Mouse (Mus musculus) MEL (cell line): ENCODE measurements at regions not wholly inside any gene's neighbourhood (a gene's known extent, or its start where the extent isn't known, plus 50 kb on each side); places are given as distances from the start of the nearest gene placed in this dataset.

ENCODE experiments used
- DNase-seq: peaks from one replicate; pipeline ENCODE4 v3.0.0; 2011; ENCODE audit warnings: low read depth, low spot score
- H3K27ac ChIP-seq: 2 replicates; pipeline ENCODE4 v1.5.1; 2012; ENCODE audit warnings: low read depth, mild to moderate bottlenecking, control low read depth, low read length, moderate library complexity; ENCODE audit not compliant: control insufficient read depth
- H3K27me3 ChIP-seq, 2 experiments: fragments of 150-350 bp in 1 of 2; sonication (generic) in 1 of 2; 2 replicates each; pipeline ENCODE4 v1.6.1; 2012; ENCODE audit warnings: low read length in 2 of 2, mild to moderate bottlenecking in 2 of 2, improper control_type of control experiment in 1 of 2, moderate library complexity in 1 of 2; ENCODE audit not compliant: insufficient read depth in 2 of 2, control insufficient read depth in 1 of 2
- H3K36me3 ChIP-seq, 2 experiments: 2 replicates each; pipeline ENCODE4 v1.6.1; 2012 to 2014; ENCODE audit warnings: low read length in 2 of 2, improper control_type of control experiment in 1 of 2, inconsistent platforms in 1 of 2, mild to moderate bottlenecking in 1 of 2; ENCODE audit not compliant: insufficient read depth in 2 of 2, control insufficient read depth in 1 of 2
- H3K4me1 ChIP-seq, 2 experiments: fragments of 150-350 bp in 1 of 2; sonication (generic) in 1 of 2; 2 replicates each; pipeline ENCODE4 v1.6.1; 2012; ENCODE audit warnings: low read length in 2 of 2, improper control_type of control experiment in 1 of 2, mild to moderate bottlenecking in 1 of 2; ENCODE audit not compliant: insufficient read depth in 2 of 2, control insufficient read depth in 1 of 2
- H3K4me3 ChIP-seq, 2 experiments: fragments of 150-350 bp in 1 of 2; sonication (generic) in 1 of 2; 2 replicates each; pipeline ENCODE4 v1.5.1; 2012; ENCODE audit warnings: low read depth in 2 of 2, low read length in 2 of 2, mild to moderate bottlenecking in 2 of 2, moderate library complexity in 2 of 2, control low read depth in 1 of 2, improper control_type of control experiment in 1 of 2; ENCODE audit not compliant: control insufficient read depth in 1 of 2, insufficient read depth in 1 of 2
- H3K79me2 ChIP-seq: 2 replicates; pipeline ENCODE4 v1.6.1; 2012; ENCODE audit warnings: mild to moderate bottlenecking, low read length, moderate library complexity; ENCODE audit not compliant: control insufficient read depth, poor library complexity, insufficient read depth
- H3K9ac ChIP-seq: 2 replicates; pipeline ENCODE4 v1.6.1; 2012; ENCODE audit warnings: low read depth, mild to moderate bottlenecking, control low read depth, low read length, moderate library complexity; ENCODE audit not compliant: control insufficient read depth, poor library complexity, severe bottlenecking
- H3K9me3 ChIP-seq: fragments of 150-350 bp; sonication (generic); replicated peaks from 2 replicates; pipeline ENCODE4 v1.6.1; 2012; ENCODE audit warnings: mild to moderate bottlenecking, low read length, improper control_type of control experiment, moderate library complexity; ENCODE audit not compliant: insufficient read depth
- BHLHE40 ChIP-seq: IDR thresholded peaks from 2 replicates; pipeline ENCODE4 v1.6.1; 2012; ENCODE audit warnings: low read depth, mild to moderate bottlenecking, inconsistent platforms, low read length, improper control_type of control experiment, borderline replicate concordance
- CHD1 ChIP-seq: IDR thresholded peaks from 2 replicates; pipeline ENCODE4 v1.6.1; 2012; ENCODE audit warnings: low read depth, mild to moderate bottlenecking, inconsistent platforms, low read length, improper control_type of control experiment
- CHD2 ChIP-seq: IDR thresholded peaks from 2 replicates; pipeline ENCODE4 v1.6.1; 2011; ENCODE audit warnings: low read length, improper control_type of control experiment
- CTCF ChIP-seq, 3 experiments: IDR thresholded peaks in 2 of 3; conservative IDR thresholded peaks in 1 of 3; 2 replicates each; pipeline ENCODE4 v1.5.1; 2011 to 2012; ENCODE audit warnings: low read length in 3 of 3, low read depth in 2 of 3, mild to moderate bottlenecking in 2 of 3, improper control_type of control experiment in 1 of 3, inconsistent platforms in 1 of 3, mixed read lengths in 1 of 3, moderate library complexity in 1 of 3; ENCODE audit not compliant: control insufficient read depth in 1 of 3, insufficient read depth in 1 of 3, poor library complexity in 1 of 3, severe bottlenecking in 1 of 3
- E2F4 ChIP-seq: IDR thresholded peaks from 2 replicates; pipeline ENCODE4 v1.6.1; 2011; ENCODE audit warnings: low read depth, low read length, improper control_type of control experiment, borderline replicate concordance
- EP300 ChIP-seq, 2 experiments: IDR thresholded peaks; 2 replicates each; pipeline ENCODE4 v1.6.1; 2011; ENCODE audit warnings: improper control_type of control experiment in 2 of 2, low read length in 2 of 2, low read depth in 1 of 2, mild to moderate bottlenecking in 1 of 2
- ETS1 ChIP-seq: IDR thresholded peaks from 2 replicates; pipeline ENCODE4 v1.6.1; 2012; ENCODE audit warnings: low read depth, mild to moderate bottlenecking, inconsistent platforms, low read length, improper control_type of control experiment, moderate library complexity
- GABPA ChIP-seq: IDR thresholded peaks from 2 replicates; pipeline ENCODE4 v1.6.1; 2012; ENCODE audit warnings: low read depth, mild to moderate bottlenecking, inconsistent platforms, low read length, improper control_type of control experiment, moderate library complexity
- HCFC1 ChIP-seq: IDR thresholded peaks from 2 replicates; pipeline ENCODE4 v1.6.1; 2012; ENCODE audit warnings: low read depth, mild to moderate bottlenecking, inconsistent platforms, low read length, improper control_type of control experiment, moderate library complexity
- JUND ChIP-seq: IDR thresholded peaks from 2 replicates; pipeline ENCODE4 v1.6.1; 2011; ENCODE audit warnings: low read depth, mild to moderate bottlenecking, improper control_type of control experiment, low read length
- KAT2A ChIP-seq: conservative IDR thresholded peaks from 2 replicates; pipeline ENCODE4 v1.6.1; 2012; ENCODE audit warnings: low read depth, low read length, improper control_type of control experiment, inconsistent platforms
- MAX ChIP-seq: IDR thresholded peaks from 2 replicates; pipeline ENCODE4 v1.6.1; 2011; ENCODE audit warnings: low read length, improper control_type of control experiment
- MAZ ChIP-seq: IDR thresholded peaks from 2 replicates; pipeline ENCODE4 v1.6.1; 2012; ENCODE audit warnings: low read depth, mild to moderate bottlenecking, inconsistent platforms, low read length, improper control_type of control experiment
- MEF2A ChIP-seq: IDR thresholded peaks from 2 replicates; pipeline ENCODE4 v1.6.1; 2014; ENCODE audit warnings: low read depth, mild to moderate bottlenecking, inconsistent platforms, low read length, improper control_type of control experiment; ENCODE audit not compliant: poor library complexity, insufficient replicate concordance, severe bottlenecking; ENCODE audit errors: extremely low read depth
- MXI1 ChIP-seq: IDR thresholded peaks from 2 replicates; pipeline ENCODE4 v1.6.1; 2011; ENCODE audit warnings: mild to moderate bottlenecking, low read depth, low read length, improper control_type of control experiment
- MYB ChIP-seq: IDR thresholded peaks from 2 replicates; pipeline ENCODE4 v1.6.1; 2011; ENCODE audit warnings: mild to moderate bottlenecking, low read depth, low read length, improper control_type of control experiment
- MYC ChIP-seq: IDR thresholded peaks from 2 replicates; pipeline ENCODE4 v1.6.1; 2011; ENCODE audit warnings: low read depth, mild to moderate bottlenecking, low read length, improper control_type of control experiment, moderate library complexity
- NELFE ChIP-seq: IDR thresholded peaks from 2 replicates; pipeline ENCODE4 v1.6.1; 2011; ENCODE audit warnings: low read depth, low read length, improper control_type of control experiment
- NRF1 ChIP-seq: IDR thresholded peaks from 2 replicates; pipeline ENCODE4 v1.6.1; 2014; ENCODE audit warnings: low read depth, mild to moderate bottlenecking, inconsistent platforms, low read length, improper control_type of control experiment, moderate library complexity; ENCODE audit not compliant: poor library complexity, insufficient read depth, severe bottlenecking
- POLR2A ChIP-seq, 2 experiments: IDR thresholded peaks; 2 replicates each; pipeline ENCODE4 v1.6.1; 2011 to 2012; ENCODE audit warnings: low read length in 2 of 2, mild to moderate bottlenecking in 2 of 2, control low read depth in 1 of 2, improper control_type of control experiment in 1 of 2, low read depth in 1 of 2, moderate library complexity in 1 of 2; ENCODE audit not compliant: control insufficient read depth in 1 of 2, insufficient read depth in 1 of 2, poor library complexity in 1 of 2
- POLR2AphosphoS2 ChIP-seq: IDR thresholded peaks from 2 replicates; pipeline ENCODE4 v1.6.1; 2011; ENCODE audit warnings: low read length, improper control_type of control experiment
- POLR2AphosphoS5 ChIP-seq: IDR thresholded peaks from 2 replicates; pipeline ENCODE4 v1.6.1; 2012; ENCODE audit warnings: low read depth, borderline replicate concordance, mild to moderate bottlenecking, inconsistent platforms, low read length, moderate library complexity, mixed read lengths
- RAD21 ChIP-seq: IDR thresholded peaks from 2 replicates; pipeline ENCODE4 v1.6.1; 2011; ENCODE audit warnings: mild to moderate bottlenecking, low read depth, low read length, improper control_type of control experiment
- RCOR1 ChIP-seq: IDR thresholded peaks from 2 replicates; pipeline ENCODE4 v1.6.1; 2012; ENCODE audit warnings: low read depth, mild to moderate bottlenecking, inconsistent platforms, low read length, improper control_type of control experiment
- SIN3A ChIP-seq: IDR thresholded peaks from 2 replicates; pipeline ENCODE4 v1.6.1; 2012; ENCODE audit warnings: low read length, improper control_type of control experiment, inconsistent platforms
- SMC3 ChIP-seq: IDR thresholded peaks from 2 replicates; pipeline ENCODE4 v1.6.1; 2011; ENCODE audit warnings: low read depth, low read length, improper control_type of control experiment
- TAL1 ChIP-seq: IDR thresholded peaks from 2 replicates; pipeline ENCODE4 v1.6.1; 2012; ENCODE audit warnings: mild to moderate bottlenecking, inconsistent platforms, low read length, moderate library complexity, mixed read lengths
- TBP ChIP-seq: IDR thresholded peaks from 2 replicates; pipeline ENCODE4 v1.8.0; 2011; ENCODE audit warnings: low read depth, low read length, improper control_type of control experiment
- TCF12 ChIP-seq: IDR thresholded peaks from 2 replicates; pipeline ENCODE4 v1.6.1; 2014; ENCODE audit warnings: low read depth, mild to moderate bottlenecking, inconsistent platforms, low read length, improper control_type of control experiment, moderate library complexity
- UBTF ChIP-seq: IDR thresholded peaks from 2 replicates; pipeline ENCODE4 v1.6.1; 2012; ENCODE audit warnings: low read depth, mild to moderate bottlenecking, inconsistent platforms, low read length, improper control_type of control experiment, moderate library complexity, borderline replicate concordance; ENCODE audit not compliant: insufficient read depth
- USF1 ChIP-seq: IDR thresholded peaks from 2 replicates; pipeline ENCODE4 v1.6.1; 2014; ENCODE audit warnings: low read depth, mild to moderate bottlenecking, inconsistent platforms, low read length, improper control_type of control experiment, moderate library complexity
- USF2 ChIP-seq, 2 experiments: IDR thresholded peaks; 2 replicates each; pipeline ENCODE4 v1.6.1; 2011 to 2012; ENCODE audit warnings: improper control_type of control experiment in 2 of 2, low read length in 2 of 2, borderline replicate concordance in 1 of 2, inconsistent platforms in 1 of 2, low read depth in 1 of 2, mild to moderate bottlenecking in 1 of 2; ENCODE audit not compliant: insufficient read depth in 1 of 2
- ZC3H11A ChIP-seq: IDR thresholded peaks from 2 replicates; pipeline ENCODE4 v1.6.1; 2012; ENCODE audit warnings: low read depth, mild to moderate bottlenecking, inconsistent platforms, low read length, improper control_type of control experiment
- ZKSCAN1 ChIP-seq: IDR thresholded peaks from 2 replicates; pipeline ENCODE4 v1.6.1; 2012; ENCODE audit warnings: low read depth, mild to moderate bottlenecking, inconsistent platforms, low read length, improper control_type of control experiment, moderate library complexity
- ZMIZ1 ChIP-seq: IDR thresholded peaks from 2 replicates; pipeline ENCODE4 v1.6.1; 2012; ENCODE audit warnings: low read depth, mild to moderate bottlenecking, inconsistent platforms, low read length, improper control_type of control experiment, moderate library complexity
- ZNF384 ChIP-seq: IDR thresholded peaks from 2 replicates; pipeline ENCODE4 v1.6.1; 2012; ENCODE audit warnings: low read depth, mild to moderate bottlenecking, inconsistent platforms, low read length, improper control_type of control experiment

DNA sequence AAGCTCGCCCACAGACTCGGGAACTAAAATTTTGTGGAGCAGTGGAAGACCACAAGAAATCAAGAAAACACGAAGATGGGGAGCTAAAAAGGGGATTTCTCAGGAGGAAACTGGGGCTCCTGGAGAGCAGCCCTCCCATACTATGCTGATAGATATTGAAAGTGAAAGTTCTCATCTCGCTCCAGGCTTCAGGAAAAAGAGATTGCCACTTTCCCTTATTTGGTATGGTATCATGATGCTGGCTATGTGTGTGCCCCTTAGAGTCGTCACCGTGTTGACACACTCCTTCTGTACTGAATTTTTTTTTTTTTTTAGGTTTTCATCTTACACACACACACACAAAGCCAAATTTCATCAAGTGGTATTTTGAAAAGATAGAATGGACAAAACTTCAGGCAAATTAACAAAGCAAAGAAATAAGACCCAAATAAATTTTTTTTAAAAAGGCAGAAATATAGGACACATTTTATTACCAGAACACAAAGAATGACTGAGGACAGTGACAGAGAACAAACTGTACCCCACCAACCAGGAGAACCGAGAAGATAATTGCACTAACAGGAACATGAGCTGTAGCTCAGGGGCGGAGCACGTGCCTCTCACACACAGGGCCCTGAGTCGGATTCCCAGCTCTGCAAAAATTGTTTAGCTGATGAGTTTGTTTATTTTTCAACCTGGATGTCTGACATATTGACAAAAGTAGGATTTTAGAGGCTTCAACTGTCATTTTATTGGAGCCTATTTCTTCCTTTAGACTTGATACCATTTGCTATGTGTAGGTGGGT, 244.8 kb downstream of the Ipo11 start:
- DNase-seq: peak; percentile 66
- Histone ChIP-seq H3K27me3 (no peaks in the 10 kb centered on the region; a peak in 1 of 4 replicates), H3K27ac (no peak overlapping the region), H3K9me3 (no peaks in the 10 kb centered on the region), H3K9ac (peak overlapping the region; percentile 60), H3K4me3 (peak overlapping the region; percentile 74 to 79), H3K36me3 (peaks cover 0 to 3% of the 10 kb centered on the region in 2 experiments; a peak in 2 of 4 replicates), H3K4me1 (no peaks in the 10 kb centered on the region), H3K79me2 (no peaks in the 10 kb centered on the region)
- TF ChIP-seq ZMIZ1 (no peak), BHLHE40 (peak; percentile 86), MXI1 (peak; percentile 85), TCF12 (no peak), KAT2A (no peak), CTCF (IDR thresholded peaks at IDR 0.05 in 2 of 3, conservative IDR thresholded peaks at IDR 0.05 in 1 of 3; ENCODE audit: control insufficient read depth in 1 of 3, insufficient read depth in 1 of 3, low read depth in 2 of 3, low read length in 3 of 3, poor library complexity in 1 of 3, severe bottlenecking in 1 of 3) (no peak), POLR2AphosphoS5 (no peak), NELFE (no peak), RAD21 (no peak), EP300 (IDR thresholded peaks at IDR 0.05; ENCODE audit: low read depth in 1 of 2, low read length in 2 of 2) (no peak), JUND (no peak), HCFC1 (0 out of 2 replicates have a peak, but pooled peaks have one; percentile 24), USF2 (IDR thresholded peaks at IDR 0.05; ENCODE audit: borderline replicate concordance in 1 of 2, insufficient read depth in 1 of 2, low read depth in 1 of 2, low read length in 2 of 2) (no peak), POLR2AphosphoS2 (no peak), MAZ (no peak), RCOR1 (no peak), CHD1 (no peak), USF1 (peak; percentile 80), TBP (no peak), MYB (no peak), SIN3A (no peak; the same call in 1 of the 2 replicates), ZKSCAN1 (no peak), E2F4 (no peak), ETS1 (peak; percentile 59; the same call in 1 of the 2 replicates), MAX (peak; percentile 89), TAL1 (no peak), MYC (peak; percentile 86), UBTF (no peak), CHD2 (no peak), ZC3H11A (no peak), SMC3 (no peak), MEF2A (no peak), POLR2A (IDR thresholded peaks at IDR 0.05; ENCODE audit: control insufficient read depth in 1 of 2, insufficient read depth in 1 of 2, low read depth in 1 of 2, low read length in 2 of 2, poor library complexity in 1 of 2) (no peak), ZNF384 (peak; percentile 55; the same call in 1 of the 2 replicates), NRF1 (no peak), GABPA (no peak)
